Mouse (Mus musculus): Measurements from ENCODE around the gene Arntl.

Gene Arntl

DNA sequence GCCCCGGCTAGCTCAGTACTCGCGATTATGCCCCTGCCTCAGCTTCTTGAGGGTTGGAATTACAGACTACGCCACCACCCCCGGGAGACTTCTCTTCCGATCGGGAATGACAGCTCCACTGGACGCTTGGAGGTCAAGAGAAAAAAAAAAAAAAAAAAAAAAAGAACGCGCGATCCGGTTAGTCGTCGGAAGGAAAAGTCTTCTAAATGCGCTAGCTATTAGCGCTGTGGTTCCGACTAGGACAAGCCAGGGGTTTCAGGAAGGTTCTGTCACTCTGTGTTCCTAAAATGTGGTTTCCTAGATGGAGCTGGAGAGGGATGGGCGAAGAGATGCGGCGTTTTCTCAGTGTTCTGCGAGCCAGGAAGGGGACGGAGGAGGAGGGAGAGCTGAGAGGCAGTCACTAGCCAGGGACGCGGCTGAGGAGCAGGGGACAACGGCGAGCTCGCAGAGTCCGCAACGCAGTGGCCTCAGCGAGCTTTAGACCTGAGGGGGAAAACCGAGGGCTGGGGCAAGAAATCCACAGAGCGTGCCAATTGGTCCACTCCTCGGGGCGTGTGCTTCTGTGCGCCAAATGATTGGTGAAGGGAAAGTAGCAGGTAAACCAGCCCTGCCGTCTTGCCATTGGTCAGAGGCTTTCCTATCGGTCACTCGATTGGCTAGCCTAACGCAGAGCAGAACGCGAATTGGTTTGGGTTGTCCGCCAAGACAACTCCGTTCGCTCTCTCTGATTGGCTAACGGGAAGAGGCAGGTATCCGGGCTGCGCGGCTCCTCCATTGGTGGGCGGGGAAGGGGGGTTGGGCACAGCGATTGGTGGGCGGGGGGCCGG lies at the start of gene Arntl:
Gene Arntl, plus strand, starts transcription at position 822 of the 827 bp plus-strand sequence.
- DNase-seq (ENCODE audit: low spot score in 2 of 2) = peak; percentile 81 to 95

GRCm38 (mm10) chr7:113161077-113161698 lies 46.1 kb upstream of the Arntl start:
- DNase-seq (ENCODE audit: low spot score in 2 of 2) = no peak

DNA sequence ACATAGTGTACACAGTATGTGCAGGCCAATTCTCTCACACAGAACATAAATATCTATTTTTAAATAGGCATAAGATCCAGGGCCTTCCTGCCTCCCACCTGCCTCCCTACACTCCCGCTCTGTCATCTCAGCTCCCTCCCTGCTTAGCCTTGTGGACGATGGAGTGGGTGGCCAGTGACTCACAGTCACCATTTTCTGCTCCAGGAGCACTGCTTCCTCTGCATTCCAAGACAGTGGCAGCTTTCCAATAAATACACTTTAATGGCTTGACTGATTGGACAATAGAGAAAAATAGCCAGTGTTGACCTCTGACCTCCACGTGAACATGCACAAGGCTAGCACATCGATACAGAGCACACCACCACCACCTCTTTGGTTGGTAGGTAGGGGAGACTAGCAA lies 42.5 kb upstream of the Arntl start:
- no peak for DNase-seq (ENCODE audit: low spot score in 2 of 2)

DNA sequence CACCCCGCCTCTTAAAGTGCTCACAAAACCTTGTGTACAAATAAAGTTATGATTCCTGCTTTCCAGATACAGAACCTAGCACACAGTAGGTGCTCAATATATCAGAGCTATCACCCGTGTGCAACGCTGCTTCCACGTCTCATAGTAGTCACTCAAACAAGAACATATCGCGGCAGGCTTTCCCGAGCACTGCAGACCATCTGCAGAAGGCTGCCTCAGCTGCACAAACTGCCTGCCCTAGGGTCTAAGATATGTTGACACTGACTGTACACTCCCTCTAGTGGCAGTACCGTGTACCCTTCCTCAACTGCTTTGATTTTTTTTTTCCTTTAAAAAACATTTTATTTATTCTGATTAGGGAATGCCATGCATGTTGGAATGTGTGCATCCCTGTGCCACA lies 40.2 kb upstream of the Arntl start:
- DNase-seq (ENCODE audit: low spot score in 2 of 2) = peak in 1 of 2 experiments; percentile 14

DNA sequence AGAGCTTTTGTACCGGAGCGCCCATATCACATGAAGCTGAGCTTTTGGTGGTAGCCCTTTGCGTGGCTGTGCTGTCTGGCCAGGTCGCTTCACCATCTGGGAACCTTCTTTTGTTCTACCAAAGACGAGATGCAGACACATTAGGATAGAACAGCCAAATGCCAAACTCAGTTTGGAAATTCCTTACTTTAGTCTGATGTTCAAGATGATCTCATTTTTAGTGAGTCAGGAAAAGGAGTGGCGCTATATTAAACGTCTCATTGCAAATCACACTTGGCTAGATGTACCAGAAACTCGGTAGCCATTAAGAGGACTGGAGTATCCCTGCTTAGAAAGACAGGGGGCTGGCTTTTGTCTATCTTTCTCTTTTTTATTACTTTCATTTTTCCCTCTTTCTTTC lies 38.7 kb upstream of the Arntl start:
- DNase-seq (ENCODE audit: low spot score in 2 of 2) = no peak

DNA sequence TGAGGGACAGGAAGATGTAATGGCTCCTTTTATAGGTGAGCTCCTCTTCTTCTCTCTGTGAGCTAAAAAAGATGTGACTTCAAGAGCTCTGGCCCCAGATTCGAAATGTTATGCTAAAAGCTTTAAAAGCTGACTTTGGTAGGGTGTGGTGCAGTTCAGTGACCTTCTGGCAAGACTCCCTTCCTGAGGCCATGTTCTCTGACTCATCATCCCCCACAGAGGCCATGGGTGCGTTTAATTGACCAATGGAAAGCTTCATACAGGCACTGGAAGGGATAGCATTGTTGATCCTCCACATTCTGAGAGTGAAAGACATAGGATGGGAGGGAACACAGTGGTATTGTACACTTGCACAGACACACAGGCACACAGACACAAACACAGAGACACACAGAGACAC lies 34.8 kb upstream of the Arntl start:
- DNase-seq (ENCODE audit: low spot score in 2 of 2) = no peak

GRCm38 (mm10) chr7:113175481-113175880 lies 31.8 kb upstream of the Arntl start:
- no peak for DNase-seq (ENCODE audit: low spot score in 2 of 2)

DNA sequence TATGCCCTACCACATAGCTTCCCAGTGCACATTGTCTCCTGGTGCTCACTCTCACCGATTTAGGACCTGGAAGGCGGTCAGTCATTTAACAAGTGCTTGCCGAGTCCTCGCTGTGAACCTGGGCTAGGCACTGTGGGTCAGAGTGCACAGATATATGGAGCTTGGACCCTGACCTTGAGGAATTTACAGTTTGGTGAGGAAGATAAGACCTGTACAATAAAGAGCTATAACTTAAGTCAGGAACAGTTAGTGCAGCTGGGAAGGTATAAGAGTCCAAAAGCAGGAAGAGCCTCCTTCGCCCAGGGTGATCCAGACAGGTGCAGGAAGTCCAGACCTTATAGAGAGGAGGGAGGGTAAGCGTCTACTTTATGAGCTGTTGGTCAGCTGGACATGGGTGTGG lies 29.2 kb upstream of the Arntl start:
- DNase-seq (ENCODE audit: low spot score in 2 of 2) = no peak

- DNase-seq (ENCODE audit: low spot score in 2 of 2) = no peak
Observed at GRCm38 (mm10) chr7:113183787-113184186, 23.5 kb upstream of the Arntl start.

DNA sequence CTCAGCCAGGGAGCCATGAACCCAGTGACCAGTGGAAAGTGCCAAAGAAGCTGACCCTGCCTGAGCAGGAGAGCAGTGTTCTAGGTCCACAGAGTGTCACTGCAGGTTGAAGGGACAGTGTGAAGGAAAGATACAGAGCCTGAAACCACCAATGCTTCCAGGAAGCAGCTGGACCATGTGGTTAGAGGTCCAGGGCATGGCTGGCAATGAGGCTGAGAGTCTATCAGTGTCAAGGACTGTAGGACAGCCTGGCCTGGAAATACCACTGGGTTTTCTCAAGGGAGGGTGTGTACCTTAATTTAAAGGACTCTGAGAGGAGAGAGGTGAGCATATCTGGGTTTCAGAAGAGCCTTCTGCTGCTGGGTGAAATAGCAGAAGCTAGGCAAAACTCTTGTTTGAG lies 22.2 kb upstream of the Arntl start:
- no peak for DNase-seq (ENCODE audit: low spot score in 2 of 2)

GRCm38 (mm10) chr7:113186041-113186800 lies 21.0 kb upstream of the Arntl start:
- DNase-seq (ENCODE audit: low spot score in 2 of 2) = peak in 1 of 2 experiments; percentile 52

DNA sequence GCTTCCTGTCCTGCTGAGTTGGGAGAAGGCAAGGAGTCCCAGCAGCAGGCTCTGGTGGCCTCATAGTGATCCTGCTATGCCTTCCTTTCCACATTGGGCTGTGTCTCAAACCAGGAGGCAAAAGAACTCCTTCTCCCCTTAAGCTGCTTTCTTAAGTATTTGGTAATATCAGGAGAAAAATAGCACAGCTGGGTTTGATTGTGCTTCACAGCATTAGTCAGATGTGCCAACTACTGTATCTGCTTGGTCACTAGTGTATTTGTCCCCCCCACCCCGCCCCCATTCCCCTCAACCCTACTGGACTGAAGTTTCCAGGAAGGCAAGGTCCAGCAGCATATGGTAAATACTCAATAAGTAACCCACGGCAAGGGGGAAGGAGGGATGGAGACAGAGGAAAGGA lies 19.2 kb upstream of the Arntl start:
- DNase-seq (ENCODE audit: low spot score in 2 of 2) = no peak

DNA sequence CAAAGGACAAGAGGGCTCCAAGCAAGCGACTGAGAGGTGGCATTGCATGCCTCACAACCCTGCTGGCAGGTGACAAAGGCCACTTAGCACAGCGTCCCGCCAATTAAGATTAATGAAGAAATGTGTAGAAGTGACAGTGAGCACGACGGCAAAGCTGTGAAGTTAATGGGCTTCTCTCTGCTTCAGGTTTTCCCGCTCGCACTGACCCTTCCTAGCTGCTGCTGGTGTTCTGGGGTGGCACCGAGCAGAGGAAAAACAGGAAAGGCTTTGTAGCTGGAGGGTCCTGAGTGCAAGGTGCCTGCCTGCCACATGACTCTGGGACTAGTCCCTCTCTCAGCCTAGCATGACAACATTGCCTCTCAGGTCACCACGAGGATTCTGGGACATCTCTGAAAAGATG lies 18.7 kb upstream of the Arntl start:
- no peak for DNase-seq (ENCODE audit: low spot score in 2 of 2)

GRCm38 (mm10) chr7:113191787-113192186 lies 15.5 kb upstream of the Arntl start:
- DNase-seq (ENCODE audit: low spot score in 2 of 2) = no peak

DNA sequence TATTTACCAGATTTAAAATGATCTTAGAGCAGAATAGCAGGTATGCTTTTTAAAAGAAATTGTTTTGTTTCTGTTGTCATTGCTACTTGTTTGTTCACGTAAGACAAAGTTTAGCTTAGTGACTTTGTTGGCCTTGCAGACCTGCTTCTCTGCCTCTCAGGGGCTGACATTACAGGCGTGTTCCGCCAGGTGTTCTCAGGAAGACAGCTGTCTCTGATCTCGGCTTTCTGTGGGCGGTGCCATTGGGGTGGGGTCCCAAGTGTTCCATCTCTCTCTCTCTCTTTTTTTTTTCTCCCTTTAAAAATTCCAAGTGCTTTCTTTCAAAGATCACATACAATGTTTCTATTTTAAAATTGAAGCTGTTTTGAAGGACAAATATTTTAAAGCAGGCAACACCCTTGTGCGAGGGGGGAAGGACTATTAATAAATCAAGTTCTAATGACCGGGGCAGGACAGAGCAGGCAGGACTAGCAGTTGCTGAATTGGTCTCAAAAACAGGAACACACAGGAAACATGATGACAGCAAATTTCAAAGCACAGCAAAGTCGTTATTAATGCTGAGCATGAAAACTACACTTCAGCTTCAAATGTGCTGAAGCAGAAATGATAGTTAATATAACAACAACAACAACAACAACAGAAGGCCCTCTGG lies 14.4 kb upstream of the Arntl start:
- DNase-seq (ENCODE audit: low spot score in 2 of 2) = no peak

DNA sequence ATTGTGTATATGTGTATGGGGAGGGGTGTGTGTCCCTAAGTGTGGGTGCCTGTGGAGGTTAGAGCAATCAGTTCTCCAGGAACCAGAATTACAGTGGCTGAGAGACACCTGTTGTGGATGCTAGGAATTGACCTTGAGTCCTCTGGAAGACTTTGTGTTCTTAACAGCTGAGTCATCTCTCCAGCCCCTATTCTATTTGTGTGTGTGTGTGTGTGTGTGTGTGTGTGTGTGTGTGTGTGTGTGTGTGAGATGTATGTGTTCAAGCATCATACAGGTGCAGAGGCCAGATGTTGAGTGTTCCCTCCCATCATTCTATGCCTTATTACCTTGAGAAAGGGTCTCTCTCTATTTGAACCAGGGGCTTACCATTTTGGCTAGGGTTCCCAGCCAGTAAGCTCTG lies 13.4 kb upstream of the Arntl start:
- DNase-seq (ENCODE audit: low spot score in 2 of 2) = no peak

GRCm38 (mm10) chr7:113195271-113195670 lies 12.0 kb upstream of the Arntl start:
- no peak for DNase-seq (ENCODE audit: low spot score in 2 of 2)

DNA sequence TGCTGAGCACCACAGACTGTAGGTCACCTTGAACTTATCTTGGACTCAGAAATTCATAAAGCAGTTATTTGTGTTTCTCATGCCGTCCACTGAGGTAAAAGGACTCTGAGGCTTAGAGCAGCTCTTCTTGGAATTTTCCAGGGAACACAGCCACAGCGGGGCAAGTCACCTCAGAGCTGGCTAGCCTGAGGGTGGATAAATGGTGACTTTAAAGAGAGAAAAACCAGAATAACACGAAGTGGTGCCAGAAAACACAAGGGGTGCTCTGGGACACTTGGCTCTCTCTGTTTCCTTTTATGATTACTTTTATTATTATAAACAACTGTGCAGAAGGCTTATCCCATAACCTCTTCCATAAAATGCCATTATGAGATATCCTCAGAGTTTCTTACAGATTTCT lies 11.1 kb upstream of the Arntl start:
- no peak for DNase-seq (ENCODE audit: low spot score in 2 of 2)

- peak in 1 of 2 experiments; percentile 10 for DNase-seq (ENCODE audit: low spot score in 2 of 2)
Observed at GRCm38 (mm10) chr7:113197161-113197775, 10.0 kb upstream of the Arntl start.

GRCm38 (mm10) chr7:113201584-113201983 lies 5.7 kb upstream of the Arntl start:
- DNase-seq (ENCODE audit: low spot score in 2 of 2) = no peak
